Mouse (Mus musculus) intestine, embryonic 15.5 days (tissue): ENCODE measurements at regions not wholly inside any gene's neighbourhood (a gene's known extent, or its start where the extent isn't known, plus 50 kb on each side); places are given as distances from the start of the nearest gene placed in this dataset.

ENCODE experiments used
- ATAC-seq: fragments of 200-750 bp; cut with Nextera tagmentation; 2 replicates; pipeline ENCODE4 v1.8.0; 2017; ENCODE audit warnings: moderate TSS enrichment, moderate library complexity
- H3K27ac ChIP-seq: fragments of 300-500 bp; sonication (generic); 2 replicates; pipeline ENCODE4 v1.5.1; 2015; ENCODE audit warnings: mild to moderate bottlenecking, inconsistent platforms
- H3K27me3 ChIP-seq: fragments of 300-500 bp; sonication (generic); replicated peaks from 2 replicates; pipeline ENCODE4 v1.6.1; 2015; ENCODE audit warnings: inconsistent platforms
- H3K36me3 ChIP-seq: fragments of 300-500 bp; sonication (generic); 2 replicates; pipeline ENCODE4 v1.6.1; 2015; ENCODE audit warnings: inconsistent platforms
- H3K4me1 ChIP-seq: fragments of 300-500 bp; sonication (generic); replicated peaks from 2 replicates; pipeline ENCODE4 v1.6.1; 2015; ENCODE audit warnings: inconsistent platforms
- H3K4me2 ChIP-seq: fragments of 300-500 bp; sonication (generic); replicated peaks from 2 replicates; pipeline ENCODE4 v1.6.1; 2015; ENCODE audit warnings: mild to moderate bottlenecking, inconsistent platforms
- H3K4me3 ChIP-seq: fragments of 300-500 bp; sonication (generic); replicated peaks from 2 replicates; pipeline ENCODE4 v1.5.1; 2015; ENCODE audit warnings: inconsistent platforms
- H3K9ac ChIP-seq: fragments of 300-500 bp; sonication (generic); 2 replicates; pipeline ENCODE4 v1.6.1; 2015; ENCODE audit warnings: inconsistent platforms
- H3K9me3 ChIP-seq: fragments of 300-500 bp; sonication (generic); 2 replicates; pipeline ENCODE4 v1.6.1; 2016; ENCODE audit warnings: inconsistent platforms
- WGBS: fragments of 180-500 bp; shearing (Covaris S2); methylation state at CpG from one replicate; pipeline ENCODE4 v1.1.7; 2015; 5-methylcytosine and 5-hydroxymethylcytosine counted together

DNA sequence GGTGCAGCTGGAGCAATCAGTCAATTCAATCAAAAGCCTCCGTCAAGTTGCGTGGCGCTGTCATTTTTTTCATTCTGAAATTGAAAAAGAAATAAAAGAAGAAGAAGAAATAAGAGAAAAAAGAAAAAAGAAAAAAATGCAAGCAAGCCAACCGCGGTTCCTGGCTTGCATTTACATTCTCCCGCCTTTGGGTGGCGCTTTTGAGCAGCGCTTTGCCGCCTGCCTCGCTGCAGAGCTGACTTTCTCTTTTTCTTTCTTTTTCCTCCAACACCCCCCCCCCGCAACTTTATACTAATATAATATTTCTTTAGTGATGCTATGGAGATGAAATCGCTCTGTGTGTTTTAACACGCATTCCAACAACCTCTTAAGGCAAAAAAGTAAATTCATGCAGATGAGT is 269.0 kb upstream of the Zfp507 start:
- Histone ChIP-seq H3K9me3 (no peaks in the 10 kb centered on the region), H3K27me3 (no peaks in the 10 kb centered on the region), H3K4me3 (0 out of 2 replicates have a peak overlapping the region, but pooled peaks have one; percentile 6), H3K9ac (no peak overlapping the region), H3K27ac (no peak overlapping the region), H3K36me3 (no peaks in the 10 kb centered on the region), H3K4me2 (peak overlapping the region; percentile 52), H3K4me1 (peaks cover 4% of the 10 kb centered on the region; the same call in 1 of the 2 replicates)
- ATAC-seq, result no peak
- 13% methylated on average over 13 of the region's 13 CpGs for WGBS

DNA sequence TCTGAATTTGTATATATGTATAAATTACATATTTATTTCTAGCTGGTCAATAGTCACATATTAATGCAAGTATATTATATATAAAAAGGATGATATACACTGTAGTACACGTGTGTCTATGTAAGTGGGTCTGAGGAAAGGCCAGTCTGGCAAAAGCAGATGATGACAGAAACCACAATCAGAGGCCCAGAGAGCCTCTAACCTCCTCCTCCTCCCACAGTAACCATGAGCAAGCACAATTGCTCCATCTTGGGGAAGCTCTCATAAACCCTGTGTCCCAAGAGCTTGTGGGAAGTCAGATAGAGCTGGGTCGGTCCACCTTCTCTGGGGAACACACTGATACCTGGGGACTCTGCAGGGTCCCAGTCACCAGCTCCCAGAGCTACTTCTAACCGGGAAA is 263.9 kb upstream of the Zfp507 start:
- Histone ChIP-seq H3K27ac (no peak overlapping the region), H3K9me3 (no peaks in the 10 kb centered on the region), H3K4me2 (no peak overlapping the region), H3K4me1 (no peaks in the 10 kb centered on the region), H3K27me3 (no peaks in the 10 kb centered on the region), H3K9ac (no peak overlapping the region), H3K36me3 (no peaks in the 10 kb centered on the region), H3K4me3 (no peak overlapping the region)
- 66% methylated on average over 3 of the region's 3 CpGs for WGBS
- no peak for ATAC-seq

DNA sequence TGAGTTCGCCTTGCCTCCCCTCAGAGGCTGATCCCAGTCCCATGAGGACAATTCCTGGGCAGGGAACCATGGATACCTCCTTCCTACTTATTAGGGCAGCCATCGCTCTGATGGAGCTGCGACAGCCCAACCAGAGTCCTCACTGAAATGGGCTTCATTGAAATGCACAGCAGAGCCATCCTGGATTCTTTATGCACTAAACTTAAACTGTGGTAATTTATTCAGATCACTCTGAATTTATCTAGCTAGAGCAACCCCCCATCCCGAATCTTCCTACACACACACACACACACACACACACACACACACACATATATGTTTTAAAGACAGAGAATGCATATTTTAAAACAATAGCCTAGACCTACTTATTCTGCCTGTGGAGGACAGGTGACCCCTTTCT is 258.9 kb upstream of the Zfp507 start:
- Histone ChIP-seq H3K4me1 (no peaks in the 10 kb centered on the region), H3K27ac (no peak overlapping the region), H3K4me2 (no peak overlapping the region), H3K4me3 (no peak overlapping the region), H3K9ac (no peak overlapping the region), H3K27me3 (no peaks in the 10 kb centered on the region), H3K9me3 (no peaks in the 10 kb centered on the region), H3K36me3 (no peaks in the 10 kb centered on the region)
- no peak for ATAC-seq
- 86% methylated on average over 4 of the region's 4 CpGs for WGBS

- Histone ChIP-seq H3K4me3 (no peak overlapping the region), H3K4me2 (no peak overlapping the region), H3K36me3 (no peaks in the 10 kb centered on the region), H3K9ac (no peak overlapping the region), H3K27ac (no peak overlapping the region), H3K9me3 (no peaks in the 10 kb centered on the region), H3K27me3 (no peaks in the 10 kb centered on the region), H3K4me1 (no peaks in the 10 kb centered on the region)
- ATAC-seq, result no peak
- WGBS, result 64% methylated on average over 4 of the region's 4 CpGs
These were observed 257.6 kb upstream of the Zfp507 start for GRCm38 (mm10) chr7:36060426-36060825.

GRCm38 (mm10) chr7:36046053-36046452 is 243.2 kb upstream of the Zfp507 start:
- Histone ChIP-seq H3K4me3 (no peak overlapping the region), H3K9me3 (no peaks in the 10 kb centered on the region), H3K4me2 (no peak overlapping the region), H3K27me3 (no peaks in the 10 kb centered on the region), H3K4me1 (no peaks in the 10 kb centered on the region), H3K27ac (no peak overlapping the region), H3K9ac (no peak overlapping the region), H3K36me3 (no peaks in the 10 kb centered on the region)
- ATAC-seq, result no peak
- WGBS, result 81% methylated on average over 8 of the region's 8 CpGs

DNA sequence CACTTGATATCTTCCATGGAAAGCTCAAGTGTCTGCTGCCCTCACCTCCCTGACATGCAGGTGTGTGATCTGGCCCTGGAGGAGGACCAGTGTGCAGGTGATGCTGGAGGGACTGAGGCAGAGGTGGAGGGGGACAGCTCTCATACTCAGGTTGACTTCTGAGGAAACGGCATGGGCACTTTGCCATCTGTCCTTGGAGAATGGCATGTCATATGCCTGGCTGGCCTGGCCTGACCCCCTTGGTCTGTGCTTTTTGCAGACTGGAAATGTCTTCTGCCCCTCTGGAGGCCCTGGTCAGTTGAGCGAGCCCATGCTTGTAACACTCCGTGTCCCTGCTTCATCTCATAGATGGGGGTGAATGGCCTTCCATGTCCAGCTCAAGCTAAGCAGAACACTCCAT is 229.1 kb upstream of the Zfp507 start:
- WGBS, result 94% methylated on average over 3 of the region's 3 CpGs
- Histone ChIP-seq H3K9ac (no peak overlapping the region), H3K4me2 (no peak overlapping the region), H3K4me1 (no peaks in the 10 kb centered on the region), H3K27ac (no peak overlapping the region), H3K4me3 (no peak overlapping the region), H3K9me3 (no peaks in the 10 kb centered on the region), H3K27me3 (no peaks in the 10 kb centered on the region), H3K36me3 (no peaks in the 10 kb centered on the region)
- no peak for ATAC-seq

DNA sequence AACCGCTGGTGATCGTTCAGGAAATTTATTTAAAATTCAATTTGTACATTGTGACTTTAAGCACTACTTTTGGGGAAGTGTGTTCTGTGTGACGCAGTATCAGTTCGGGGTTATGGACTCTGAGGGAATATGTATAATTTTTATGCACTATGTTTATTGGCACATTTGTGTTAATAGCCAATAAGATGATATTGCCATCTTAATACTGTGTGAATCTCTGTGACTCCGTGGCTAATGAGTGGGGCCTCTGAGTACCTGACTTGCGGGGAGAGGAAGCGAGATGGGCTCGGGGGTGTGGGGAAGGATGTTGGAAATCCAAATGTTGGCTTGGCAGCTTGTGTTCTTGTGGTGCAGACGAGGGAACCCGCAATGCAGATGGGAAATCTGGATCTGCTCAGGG is 220.2 kb upstream of the Zfp507 start:
- Histone ChIP-seq H3K9ac (no peak overlapping the region), H3K4me3 (no peak overlapping the region), H3K4me1 (no peaks in the 10 kb centered on the region), H3K36me3 (no peaks in the 10 kb centered on the region), H3K27ac (no peak overlapping the region), H3K27me3 (no peaks in the 10 kb centered on the region), H3K4me2 (no peak overlapping the region), H3K9me3 (no peaks in the 10 kb centered on the region)
- WGBS, result 61% methylated on average over 10 of the region's 10 CpGs
- ATAC-seq, result no peak

- no peak for ATAC-seq
- H3K36me3 ChIP-seq, result no peaks in the 10 kb centered on the region
- 81% methylated on average over 6 of the region's 6 CpGs for WGBS
These were observed 219.7 kb upstream of the Zfp507 start for GRCm38 (mm10) chr7:36022489-36022888.

GRCm38 (mm10) chr7:36016926-36017753 is 214.3 kb upstream of the Zfp507 start:
- Histone ChIP-seq H3K4me3 (no peak overlapping the region), H3K9ac (no peak overlapping the region), H3K4me1 (no peaks in the 10 kb centered on the region), H3K27me3 (no peaks in the 10 kb centered on the region), H3K9me3 (no peaks in the 10 kb centered on the region), H3K36me3 (no peaks in the 10 kb centered on the region), H3K4me2 (no peak overlapping the region), H3K27ac (no peak overlapping the region)
- 47% methylated on average over 19 of the region's 19 CpGs for WGBS
- peak; percentile 95 for ATAC-seq

More at GRCm38 (mm10) chr7:36022489-36022888, 219.7 kb upstream of the Zfp507 start:
- Histone ChIP-seq H3K4me1 (no peaks in the 10 kb centered on the region), H3K9me3 (no peaks in the 10 kb centered on the region), H3K9ac (no peak overlapping the region), H3K27ac (no peak overlapping the region), H3K4me3 (no peak overlapping the region), H3K27me3 (no peaks in the 10 kb centered on the region), H3K4me2 (no peak overlapping the region)

DNA sequence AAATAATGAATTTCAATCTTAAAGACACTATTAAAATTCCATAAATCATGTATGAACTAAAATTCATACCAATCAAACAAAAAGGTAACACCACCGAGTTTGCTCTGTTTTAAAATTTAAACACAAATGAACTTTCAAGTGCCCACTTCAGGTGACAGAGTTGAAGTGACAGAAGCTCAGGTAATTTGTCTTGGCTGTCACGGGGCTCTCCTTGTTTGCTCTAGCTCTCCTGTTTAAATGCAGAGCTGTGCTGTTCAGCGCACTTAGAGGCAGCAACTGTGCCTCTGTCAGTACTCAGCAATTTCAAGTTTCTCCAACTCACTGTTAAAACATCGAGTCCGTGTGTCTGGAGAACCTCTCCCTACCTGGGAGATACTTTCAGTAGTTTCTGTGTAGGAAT is 193.8 kb upstream of the Zfp507 start:
- Histone ChIP-seq H3K9ac (no peak overlapping the region), H3K4me2 (no peak overlapping the region), H3K4me3 (no peak overlapping the region), H3K36me3 (no peaks in the 10 kb centered on the region), H3K9me3 (no peaks in the 10 kb centered on the region), H3K27me3 (no peaks in the 10 kb centered on the region), H3K4me1 (no peaks in the 10 kb centered on the region), H3K27ac (no peak overlapping the region)
- ATAC-seq, result no peak
- WGBS, result 51% methylated on average over 5 of the region's 5 CpGs

GRCm38 (mm10) chr7:35992511-35992910 is 189.7 kb upstream of the Zfp507 start:
- no peak overlapping the region for H3K27ac ChIP-seq
- no peaks in the 10 kb centered on the region for H3K4me1 ChIP-seq
- H3K27me3 ChIP-seq, result no peaks in the 10 kb centered on the region
- no peak overlapping the region for H3K9ac ChIP-seq
- no peak overlapping the region for H3K4me2 ChIP-seq
- no peak overlapping the region for H3K4me3 ChIP-seq
- ATAC-seq, result no peak
- 81% methylated on average over 8 of the region's 8 CpGs for WGBS
- no peaks in the 10 kb centered on the region for H3K36me3 ChIP-seq
- no peaks in the 10 kb centered on the region for H3K9me3 ChIP-seq

DNA sequence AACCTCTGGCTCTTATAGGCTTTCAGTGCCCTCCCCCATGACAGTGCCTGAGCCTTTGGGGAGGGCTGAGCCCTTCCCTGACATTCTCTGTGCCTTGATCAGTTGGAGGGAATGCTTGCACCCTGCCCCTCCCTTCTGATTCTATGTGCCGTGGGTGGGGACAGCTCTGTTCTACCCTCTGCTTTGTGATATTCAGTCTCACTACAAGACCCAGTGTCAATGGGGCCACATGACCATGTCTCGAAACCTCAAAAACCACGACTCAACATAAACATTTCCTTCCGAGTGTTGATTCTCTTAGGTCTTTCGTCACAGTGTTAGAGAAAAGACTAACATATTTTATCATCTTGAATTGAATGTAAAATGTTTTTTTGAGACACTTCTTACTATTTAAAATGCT is 188.3 kb upstream of the Zfp507 start:
- no peaks in the 10 kb centered on the region for H3K36me3 ChIP-seq
- no peaks in the 10 kb centered on the region for H3K27me3 ChIP-seq
- no peak overlapping the region for H3K9ac ChIP-seq
- H3K4me3 ChIP-seq, result no peak overlapping the region
- ATAC-seq, result no peak
- H3K9me3 ChIP-seq, result no peaks in the 10 kb centered on the region
- H3K4me1 ChIP-seq, result no peaks in the 10 kb centered on the region
- 69% methylated on average over 5 of the region's 5 CpGs for whole genome bisulfite sequencing
- no peak overlapping the region for H3K4me2 ChIP-seq
- H3K27ac ChIP-seq, result no peak overlapping the region

DNA sequence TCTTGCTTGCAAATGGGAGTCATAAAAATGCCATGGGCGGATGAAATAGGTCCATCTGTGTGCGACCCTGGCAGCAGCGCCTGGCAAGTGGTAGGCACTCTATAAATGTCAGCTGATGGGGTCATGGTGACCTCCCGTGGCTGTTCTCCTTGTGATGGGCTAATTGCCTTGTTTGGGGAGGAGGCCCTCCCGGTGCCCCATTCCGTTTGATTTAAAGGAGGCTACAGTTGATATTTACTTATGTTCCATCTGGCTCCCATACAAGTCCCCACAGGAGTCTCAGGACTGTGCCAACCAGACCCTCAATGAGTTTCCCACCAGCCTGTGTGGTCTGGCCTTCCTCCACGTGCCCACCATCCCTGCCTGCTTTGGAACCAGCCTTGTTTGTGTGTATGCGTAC is 186.7 kb upstream of the Zfp507 start:
- H3K4me1 ChIP-seq, result no peaks in the 10 kb centered on the region
- no peak overlapping the region for H3K27ac ChIP-seq
- no peak for ATAC-seq
- no peaks in the 10 kb centered on the region for H3K9me3 ChIP-seq
- H3K9ac ChIP-seq, result no peak overlapping the region
- H3K36me3 ChIP-seq, result no peaks in the 10 kb centered on the region
- H3K4me2 ChIP-seq, result no peak overlapping the region
- H3K4me3 ChIP-seq, result no peak overlapping the region
- WGBS, result 52% methylated on average over 8 of the region's 8 CpGs
- H3K27me3 ChIP-seq, result no peaks in the 10 kb centered on the region
